Mouse (Mus musculus) monocyte, adult 59 days (primary cell): ENCODE data around the gene Hexim2. TPM values are rescaled to one million over a fixed set of nuclear protein-coding genes. Genes with fewer than 3 reads are reported as not detected.

ENCODE experiments used
- total RNA-seq, 2 experiments: library from RNA; stranded (reverse); gene quantifications; one replicate each; pipeline ENCODE4 v1.2.4; 2023

The Hexim2 gene
- total RNA-seq, result 1 to 10 TPM; 2.7 to 3.8 TPM

DNA sequence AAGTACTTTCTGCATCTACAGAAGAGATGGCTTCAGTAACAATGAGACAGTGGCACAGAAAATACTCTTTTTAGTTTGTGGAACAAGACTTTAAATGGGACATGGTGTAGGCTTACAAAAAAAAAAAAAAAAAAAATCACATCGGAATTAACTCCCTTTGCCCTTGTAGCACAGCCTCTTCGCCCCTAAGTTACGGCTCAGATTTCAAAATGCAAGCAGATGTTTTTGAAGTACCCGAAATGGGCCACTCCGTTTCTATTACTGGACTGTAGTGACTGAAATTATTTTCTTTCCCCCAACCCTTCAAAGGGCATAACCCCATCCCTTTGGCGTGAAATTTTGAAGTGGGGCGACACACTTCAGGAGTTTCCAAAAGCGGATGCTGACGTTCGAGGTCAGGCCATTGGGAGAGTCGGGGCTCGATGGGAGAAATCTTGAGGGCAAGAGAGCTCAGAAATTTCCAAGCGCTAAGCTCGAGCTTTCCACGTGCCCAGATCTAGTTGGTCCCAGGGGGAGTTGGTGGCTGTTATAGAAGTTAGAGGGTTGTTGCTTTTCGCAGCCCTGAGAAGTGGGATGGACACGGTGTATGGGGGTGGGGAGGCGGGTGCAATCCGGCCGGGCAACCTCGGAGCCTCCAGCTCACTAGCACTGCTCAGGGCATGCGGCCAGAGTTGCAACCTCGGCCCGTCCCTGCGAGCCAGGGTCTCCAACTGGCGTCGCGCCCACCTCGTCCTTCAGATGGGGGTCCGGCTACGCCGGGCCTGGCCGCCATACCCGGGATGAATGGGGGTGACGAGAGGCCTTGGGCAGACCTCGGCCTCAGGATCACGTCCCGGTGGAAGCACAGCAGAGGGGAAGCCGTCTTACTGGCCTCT is at the start of gene Hexim2:
TSS of gene Hexim2 (plus strand) at position 729 of the 875 bp plus-strand sequence.

DNA sequence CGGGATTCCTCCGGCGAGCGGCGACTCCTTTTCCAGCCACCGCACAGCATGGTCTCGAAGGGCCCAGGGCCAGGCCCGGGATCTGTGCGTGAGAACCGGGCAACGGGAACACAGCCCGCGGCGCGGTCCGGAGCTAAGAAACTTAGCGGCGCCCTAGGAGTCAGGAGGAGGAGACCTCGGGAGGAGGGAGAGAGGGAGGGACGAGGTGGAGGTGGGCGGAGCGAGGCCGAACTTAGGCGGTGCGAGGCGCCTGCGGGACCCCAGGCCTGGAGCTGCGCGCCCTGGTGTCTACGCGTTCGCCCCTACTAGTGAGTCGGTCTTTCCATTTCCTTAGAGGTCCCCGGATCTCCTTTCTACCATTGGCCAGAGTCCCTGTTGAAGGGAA is 30.8 kb upstream of the Hexim2 start, which contains the start of the genes Plcd3 and Acbd4:
TSS of gene Plcd3 (minus strand) at position 178 of the 385 bp plus-strand sequence.
TSS of gene Acbd4 (plus strand) at position 202 of the 385 bp plus-strand sequence.

DNA sequence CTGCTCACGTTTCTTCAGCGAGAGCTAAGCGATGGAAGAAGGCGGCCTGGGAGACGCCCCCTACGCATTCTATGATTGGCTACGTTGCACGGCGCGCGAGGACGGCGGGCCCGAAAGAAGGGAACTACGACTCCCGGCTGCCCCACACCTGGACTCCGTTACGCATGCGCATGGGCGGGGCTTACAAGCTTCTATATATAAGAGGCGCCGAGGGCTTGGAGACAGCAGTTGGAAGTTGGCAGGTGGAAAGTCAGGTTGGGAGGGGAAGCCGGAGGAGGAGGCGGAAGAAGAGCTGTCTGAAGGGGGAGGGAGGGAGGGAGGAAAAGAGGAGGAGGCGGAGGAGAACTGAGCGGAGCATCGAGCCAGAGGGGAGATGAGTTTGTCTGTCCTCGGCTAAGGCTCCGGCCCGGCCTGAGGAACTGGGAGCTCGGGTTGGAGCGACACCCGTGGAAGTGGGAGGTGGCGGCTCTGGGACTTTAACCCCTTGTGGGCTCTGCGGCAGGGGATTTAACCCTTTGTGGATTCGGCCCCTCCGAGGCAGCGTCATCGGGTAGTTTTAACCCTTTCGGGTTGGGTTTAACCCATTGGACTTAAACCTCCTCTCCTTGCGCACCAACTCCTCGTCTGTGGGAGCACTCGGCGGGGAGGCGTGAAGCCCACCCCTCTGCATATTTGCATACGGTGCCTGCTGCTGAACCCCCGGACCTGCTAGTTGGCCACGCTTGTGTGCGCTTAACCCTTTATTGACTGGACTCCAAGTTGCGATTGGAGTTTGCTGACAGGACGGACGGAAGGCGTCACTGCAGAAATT is 16.0 kb upstream of the Hexim2 start, which contains the start of gene Hexim1:
TSS of gene Hexim1 (plus strand) at position 224 of the 811 bp plus-strand sequence.

DNA sequence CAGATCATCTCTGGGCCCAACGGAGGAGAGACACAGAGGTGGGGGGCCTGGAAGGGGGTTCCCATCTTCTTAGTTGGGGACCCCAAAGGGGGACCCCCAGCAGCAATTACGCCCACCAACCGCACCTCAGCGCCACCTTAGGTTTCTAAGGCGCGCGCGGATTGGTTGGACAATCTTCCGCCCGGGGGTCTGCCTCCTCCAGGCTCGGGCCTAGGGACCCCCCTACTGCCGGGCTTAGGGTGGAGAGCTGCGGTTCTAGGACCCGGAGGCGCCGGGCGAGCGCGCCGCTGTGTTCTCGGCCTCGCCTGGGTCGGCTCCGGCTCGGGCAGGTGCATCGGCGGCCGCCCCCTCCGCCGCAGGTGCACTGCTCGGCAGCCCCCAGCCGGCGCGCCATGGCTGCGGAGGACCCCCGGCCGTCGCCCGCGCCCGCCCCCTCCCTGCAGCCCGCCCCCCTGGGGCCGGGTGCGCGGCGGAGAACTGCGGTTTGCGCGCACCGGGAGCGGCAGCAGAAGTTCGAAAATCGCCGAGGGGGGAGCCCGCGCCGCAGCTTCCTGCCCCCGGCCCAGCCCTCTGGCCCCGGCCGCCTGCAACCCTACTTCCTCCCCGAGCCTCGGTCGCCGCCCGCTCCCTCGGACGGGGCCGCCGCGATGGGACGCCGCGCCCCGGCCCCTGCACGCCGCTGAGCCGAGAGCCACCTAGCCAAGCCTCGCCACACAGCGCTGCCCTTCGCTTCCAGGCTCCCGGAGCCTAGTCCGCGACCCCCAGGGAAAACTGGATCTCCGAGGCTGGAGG is 38.5 kb downstream of the Hexim2 start, which contains the start of gene Fmnl1:
TSS of gene Fmnl1 (plus strand) at position 614 of the 792 bp plus-strand sequence.

Other genes with a start within 250 kb of the Hexim2 start
- not detected for gene Fam187a, start 247.3 kb upstream of the Hexim2 start, total RNA-seq
- not detected for gene Gfap, start 231.5 kb upstream of the Hexim2 start, total RNA-seq
- gene Kif18b, start 207.3 kb upstream of the Hexim2 start, total RNA-seq, result under 1 TPM; 0.18 to 0.97 TPM
- not detected for gene C1ql1, start 185.7 kb upstream of the Hexim2 start, total RNA-seq
- gene Nmt1, start 104.2 kb upstream of the Hexim2 start, total RNA-seq, result 10 to 100 TPM; 89.9 to 97.1 TPM
- 10 to 100 TPM; 30.5 to 33.0 TPM for gene Dcakd, start 104.1 kb upstream of the Hexim2 start, total RNA-seq
- gene Plcd3, start 30.8 kb upstream of the Hexim2 start, total RNA-seq, result under 1 TPM; 0.68 to 0.73 TPM
- gene Acbd4, start 30.7 kb upstream of the Hexim2 start, total RNA-seq, result 10 to 100 TPM; 21.4 to 24.6 TPM
- gene Hexim1, start 16.2 kb upstream of the Hexim2 start, total RNA-seq, result 10 to 100 TPM; 47.5 to 61.8 TPM
- gene Fmnl1, start 38.7 kb downstream of the Hexim2 start, total RNA-seq, result 100 to 1,000 TPM; 741 to 825 TPM
- gene 1700023F06Rik, start 76.1 kb downstream of the Hexim2 start, total RNA-seq, result not detected
- not detected for gene Spata32, start 86.0 kb downstream of the Hexim2 start, total RNA-seq
- gene Map3k14, start 135.0 kb downstream of the Hexim2 start, total RNA-seq, result 100 to 1,000 TPM; 113 to 117 TPM
- gene Arhgap27, start 231.3 kb downstream of the Hexim2 start, total RNA-seq, result 100 to 1,000 TPM; 109 to 119 TPM